Mouse (Mus musculus): ENCODE measurements around the gene Cmss1.

Gene Cmss1

DNA sequence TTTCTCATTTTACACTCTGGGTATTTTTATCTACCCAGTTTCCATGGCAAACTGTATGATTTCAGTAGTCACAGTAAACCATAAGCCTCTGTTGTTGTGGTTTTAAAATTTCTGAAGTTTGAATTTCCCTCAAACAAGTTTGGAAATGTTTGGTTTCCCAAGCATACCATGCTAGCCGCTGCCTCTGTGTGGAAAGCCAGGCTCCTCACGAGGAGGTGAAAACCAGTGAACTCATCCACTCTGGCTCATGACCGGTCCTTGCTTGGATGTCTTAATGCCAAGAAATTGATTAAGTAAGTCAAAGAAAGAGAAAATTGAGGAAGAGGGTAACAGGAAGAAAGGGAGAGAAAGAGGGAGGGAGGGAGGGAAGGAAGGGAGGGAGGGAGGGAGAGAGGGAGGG, 48.4 kb downstream of the Cmss1 start:
- DNase-seq (ENCODE audit: low spot score) = no peak

DNA sequence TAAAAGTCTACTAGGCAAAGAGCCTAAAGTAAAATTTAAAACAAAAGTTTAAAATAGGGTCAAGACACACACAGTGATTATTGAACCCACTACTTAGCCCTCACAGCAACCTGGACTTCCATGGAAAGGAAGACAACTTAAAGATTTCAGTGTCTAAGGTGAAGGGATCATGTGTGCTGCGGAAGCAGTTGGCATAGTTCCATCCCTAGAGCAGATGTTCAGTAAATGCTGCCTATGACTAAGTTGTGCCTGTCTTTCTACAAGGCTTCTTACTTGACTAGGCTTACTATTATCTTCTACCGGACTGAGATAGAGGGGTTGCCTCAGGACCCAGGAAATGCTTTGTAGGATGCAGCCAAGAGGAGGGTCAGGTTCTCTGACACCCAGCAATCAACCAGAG, 50.4 kb downstream of the Cmss1 start:
- DNase-seq (ENCODE audit: low spot score) = no peak

DNA sequence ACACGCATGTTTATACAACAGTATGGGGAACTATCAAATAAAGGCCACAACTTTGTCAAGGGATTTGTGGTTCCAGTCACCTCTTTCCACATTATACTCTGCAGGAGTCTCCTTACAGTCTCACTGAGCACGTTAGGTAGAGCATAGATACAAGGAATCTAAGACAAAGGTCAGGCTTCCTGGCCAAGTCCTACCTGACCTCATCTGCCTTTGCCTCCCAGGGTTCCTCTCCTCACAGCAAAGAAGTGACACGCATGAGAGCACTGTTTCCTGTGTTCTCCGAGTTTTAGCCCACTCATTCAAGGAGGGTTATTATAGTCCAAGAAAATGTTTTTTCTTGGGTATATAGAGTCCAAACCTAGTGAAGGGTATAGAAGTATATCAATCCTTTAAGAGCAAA, 51.0 kb downstream of the Cmss1 start:
- no peak for DNase-seq (ENCODE audit: low spot score)

DNA sequence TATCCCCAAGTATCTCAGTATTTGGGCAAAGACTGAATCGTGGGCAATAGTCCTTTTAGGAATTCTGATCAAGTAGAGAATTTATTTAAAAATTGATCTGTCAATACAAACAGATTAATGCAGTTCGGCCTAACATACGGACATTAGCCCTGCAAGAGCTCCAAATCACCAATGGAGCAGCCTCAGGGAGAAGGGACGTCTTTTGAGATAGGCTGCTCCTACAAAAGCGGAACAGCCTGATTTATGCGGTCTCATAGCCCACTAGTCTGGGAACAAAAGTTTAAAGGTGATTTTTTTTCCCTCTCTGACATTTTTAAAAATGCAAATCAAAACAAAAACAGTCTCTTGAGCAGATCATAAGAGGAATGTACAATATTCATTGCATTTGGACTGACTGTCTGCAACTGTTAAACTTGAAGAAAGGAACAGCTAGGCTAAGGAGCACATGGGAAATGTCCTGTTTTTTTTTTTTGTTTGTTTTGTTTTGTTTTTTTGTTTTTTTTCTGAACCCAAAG, 51.7 kb downstream of the Cmss1 start:
- DNase-seq (ENCODE audit: low spot score) = no peak

DNA sequence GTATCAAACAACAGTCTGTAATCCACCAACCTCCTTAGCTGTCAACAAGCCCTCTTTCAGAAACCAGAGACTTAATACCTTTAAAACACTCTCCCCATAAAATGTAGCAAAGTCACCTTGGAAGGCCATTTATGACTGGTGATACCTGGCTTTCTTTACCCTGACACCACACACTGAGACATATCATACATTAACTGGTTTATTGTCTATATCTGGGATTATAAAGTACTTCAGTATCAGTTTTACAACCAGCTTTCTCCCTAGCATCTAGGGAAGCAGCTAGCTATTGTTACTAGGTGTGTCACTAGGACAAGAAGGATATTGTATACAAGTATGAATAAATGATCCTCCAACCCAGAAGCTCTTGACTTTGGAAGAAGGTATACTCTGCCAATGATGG, 53.4 kb downstream of the Cmss1 start:
- no peak for DNase-seq (ENCODE audit: low spot score)

DNA sequence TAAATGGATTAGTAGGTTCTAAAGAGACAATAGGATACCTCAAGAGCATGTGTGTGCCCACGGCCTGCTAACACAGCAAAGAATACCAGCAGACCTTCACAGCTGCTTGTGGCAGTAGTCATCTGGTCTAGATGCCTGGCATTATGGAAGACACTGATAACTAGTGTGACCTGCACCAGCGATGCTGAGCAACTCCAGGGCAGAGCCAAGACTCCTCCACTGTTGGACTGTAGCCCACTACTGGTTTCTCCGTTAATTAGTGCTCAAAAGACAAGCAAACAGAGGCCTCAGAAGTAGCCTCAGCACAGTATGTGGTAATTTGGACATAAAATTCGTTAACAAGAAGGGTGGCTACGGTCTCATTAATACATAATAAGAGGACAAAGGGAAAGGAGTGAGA, 54.0 kb downstream of the Cmss1 start:
- DNase-seq (ENCODE audit: low spot score) = no peak

DNA sequence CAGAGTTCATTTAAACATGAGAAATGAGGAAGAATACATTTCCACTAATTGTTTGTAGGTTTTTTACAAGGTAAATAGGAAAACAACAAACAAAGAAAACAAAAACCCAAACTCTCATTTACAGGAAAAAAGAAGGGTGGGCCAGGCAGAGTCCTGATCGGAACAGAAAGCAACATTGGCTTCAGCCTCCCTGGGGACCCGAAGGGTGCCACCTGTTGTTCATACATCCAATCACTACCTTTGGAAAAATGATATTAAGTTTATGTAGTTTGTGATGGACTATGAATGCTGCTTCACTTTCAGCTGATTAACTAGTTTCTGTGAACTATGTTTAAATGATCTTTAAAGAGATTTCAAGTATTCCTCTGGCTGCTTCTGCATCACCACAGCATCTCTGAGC, 55.0 kb downstream of the Cmss1 start:
- DNase-seq (ENCODE audit: low spot score) = no peak

DNA sequence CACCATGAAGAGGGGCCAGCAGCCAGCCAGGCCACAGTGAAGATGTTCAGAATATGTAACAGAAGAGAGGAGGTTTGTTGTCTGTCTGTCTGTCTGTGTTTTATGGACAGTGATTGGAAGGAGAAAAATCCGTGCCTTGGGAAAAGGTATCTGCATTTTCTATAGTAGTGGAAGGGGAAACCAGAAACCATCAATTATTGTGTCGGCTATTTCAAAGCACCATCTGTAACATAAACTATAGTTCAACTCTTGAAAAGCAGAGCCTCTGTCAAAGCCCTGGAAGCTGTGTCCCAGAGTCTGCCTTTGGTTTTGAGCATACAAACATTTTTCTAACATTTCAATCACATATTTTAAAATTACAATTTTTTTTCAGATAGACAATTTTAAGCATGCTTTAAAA, 55.8 kb downstream of the Cmss1 start:
- no peak for DNase-seq (ENCODE audit: low spot score)

DNA sequence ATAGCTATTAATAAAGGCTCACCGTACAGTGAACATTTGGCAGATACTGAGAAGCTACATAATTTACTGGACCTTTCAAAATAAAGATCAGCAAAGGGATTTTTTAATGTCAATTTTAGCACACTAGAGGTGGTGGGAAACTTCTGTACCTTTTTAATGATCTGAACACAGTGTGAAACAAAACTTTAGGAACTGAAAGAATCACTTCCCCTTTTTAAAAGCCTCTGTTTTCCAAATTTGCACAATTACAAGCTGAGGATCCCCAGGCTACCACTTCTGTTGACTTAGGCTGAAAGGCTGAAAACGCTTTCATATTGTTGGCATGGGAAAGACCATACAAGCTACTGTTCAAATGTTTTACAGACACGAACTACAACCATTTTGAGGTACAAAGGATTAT, 56.6 kb downstream of the Cmss1 start:
- DNase-seq (ENCODE audit: low spot score) = no peak

DNA sequence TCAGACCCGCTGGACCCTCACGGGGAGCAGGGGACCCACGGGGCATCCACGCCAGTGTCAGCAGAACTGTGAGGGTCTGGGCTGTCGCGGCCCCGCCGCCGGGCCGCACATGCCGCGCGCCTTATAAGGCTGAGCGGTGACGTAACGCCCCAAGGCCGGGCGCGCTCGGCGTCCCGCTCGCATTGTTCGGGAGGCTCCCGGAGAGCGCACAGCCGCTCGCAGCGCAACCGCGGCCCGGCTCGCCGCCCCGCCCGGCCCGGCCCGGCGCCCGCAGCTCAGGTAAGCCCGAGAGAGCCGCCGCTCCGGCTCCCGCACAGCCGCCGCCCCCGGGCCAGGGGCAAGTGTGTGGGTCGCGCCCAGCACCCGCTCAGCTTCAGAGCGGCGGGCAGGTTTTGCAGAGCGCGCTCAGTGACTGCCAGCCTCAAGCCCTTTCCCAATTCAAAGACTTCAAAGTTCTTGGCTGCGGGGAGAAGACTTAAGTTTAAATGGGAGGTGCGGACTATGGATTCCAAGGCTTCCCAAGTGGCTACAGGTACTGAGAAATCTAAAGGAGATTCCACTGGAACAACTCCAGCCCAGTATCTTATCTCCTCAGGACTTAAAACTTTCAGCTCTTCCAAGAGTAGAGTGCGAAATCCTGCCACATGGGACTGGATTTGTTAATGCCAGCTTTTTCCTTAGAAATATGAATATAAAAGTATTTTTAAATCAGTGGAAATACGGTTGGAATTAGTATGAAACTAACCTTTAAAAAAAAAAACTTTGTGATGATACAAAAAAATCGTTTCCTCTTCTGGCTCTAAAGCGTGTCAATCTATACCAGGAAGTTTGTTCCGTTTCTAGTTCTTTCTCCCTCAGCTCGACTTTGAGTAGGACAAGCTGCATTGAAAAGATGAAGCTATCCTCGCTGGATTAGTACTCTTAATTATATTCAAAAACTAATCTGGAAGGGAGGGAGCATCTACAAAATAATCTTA, 57.3 kb downstream of the Cmss1 start:
- peak; percentile 71 for DNase-seq (ENCODE audit: low spot score)

DNA sequence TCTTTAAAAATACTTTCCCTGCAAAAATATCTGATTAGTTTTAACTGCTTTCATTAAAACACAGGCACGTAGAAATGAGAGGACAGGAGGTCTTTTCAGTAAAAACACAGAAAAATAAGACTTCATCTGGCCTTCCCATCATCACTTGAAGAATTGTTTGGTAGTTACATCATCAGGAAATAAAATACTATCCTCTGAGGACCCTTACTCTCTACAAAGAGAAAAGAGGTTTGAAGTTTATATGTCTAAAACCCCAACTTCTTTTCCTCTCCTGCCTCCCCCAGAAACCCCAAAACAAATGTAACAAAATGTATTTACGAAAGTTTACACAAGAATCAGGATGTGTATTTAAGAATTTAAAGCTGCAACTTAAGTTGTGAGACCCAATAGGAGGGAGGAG, 58.1 kb downstream of the Cmss1 start:
- DNase-seq (ENCODE audit: low spot score) = no peak

DNA sequence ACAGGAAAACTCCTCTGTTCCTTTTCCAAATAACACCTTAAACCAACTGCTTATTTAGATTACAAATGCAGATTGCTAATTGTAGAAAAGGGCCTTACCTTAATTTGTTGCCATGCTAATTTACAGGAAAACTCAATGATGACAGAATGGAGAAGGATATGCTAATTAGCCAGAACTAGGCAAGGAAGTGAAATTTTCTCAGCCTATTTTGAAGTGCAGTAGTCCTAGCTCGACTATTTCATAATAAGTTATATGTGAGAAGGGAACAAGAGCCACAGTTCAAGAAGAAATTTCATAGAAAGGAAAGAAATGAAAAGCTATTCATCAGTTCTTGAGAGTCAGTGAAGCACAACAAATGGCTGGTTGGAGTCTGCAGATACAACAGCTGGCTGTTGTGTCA, 60.3 kb downstream of the Cmss1 start:
- no peak for DNase-seq (ENCODE audit: low spot score)

DNA sequence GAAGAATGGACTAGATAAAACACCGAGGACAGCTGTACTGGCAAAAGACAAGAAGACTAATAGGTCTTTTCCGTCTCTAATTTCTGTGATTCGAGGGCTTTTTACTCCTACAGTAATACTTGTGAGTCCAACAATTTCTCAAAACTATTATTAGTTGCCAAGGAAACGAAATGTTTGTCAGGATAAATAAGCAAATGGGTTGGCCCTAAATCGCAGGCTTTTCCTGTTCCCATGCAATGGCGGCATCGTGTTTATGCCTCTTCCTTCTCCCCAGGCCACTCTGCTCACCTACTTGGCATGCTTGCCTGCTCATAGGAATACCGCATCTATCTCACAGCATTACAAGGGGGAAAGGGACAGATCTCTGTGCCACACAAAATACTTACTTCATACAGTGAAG, 62.2 kb downstream of the Cmss1 start:
- DNase-seq (ENCODE audit: low spot score) = no peak

DNA sequence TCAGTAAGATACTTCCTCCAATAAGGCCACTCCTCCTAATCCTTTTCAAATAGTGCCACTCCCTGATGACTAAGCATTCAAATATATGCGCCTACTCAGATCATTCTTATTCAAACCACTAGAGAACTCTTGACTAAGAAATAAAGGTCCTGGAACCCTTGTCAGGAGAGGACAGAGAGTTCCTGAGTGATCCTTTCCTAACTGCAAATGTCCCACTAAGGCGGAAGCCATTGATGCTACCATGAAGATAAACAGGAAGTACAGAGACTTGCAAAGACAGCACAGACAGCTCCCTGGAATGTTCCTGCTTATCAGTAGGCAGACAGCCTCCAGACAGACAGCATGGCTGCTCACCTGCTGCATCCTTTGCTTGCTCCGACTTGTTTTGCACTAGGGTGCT, 63.4 kb downstream of the Cmss1 start:
- DNase-seq (ENCODE audit: low spot score) = no peak

DNA sequence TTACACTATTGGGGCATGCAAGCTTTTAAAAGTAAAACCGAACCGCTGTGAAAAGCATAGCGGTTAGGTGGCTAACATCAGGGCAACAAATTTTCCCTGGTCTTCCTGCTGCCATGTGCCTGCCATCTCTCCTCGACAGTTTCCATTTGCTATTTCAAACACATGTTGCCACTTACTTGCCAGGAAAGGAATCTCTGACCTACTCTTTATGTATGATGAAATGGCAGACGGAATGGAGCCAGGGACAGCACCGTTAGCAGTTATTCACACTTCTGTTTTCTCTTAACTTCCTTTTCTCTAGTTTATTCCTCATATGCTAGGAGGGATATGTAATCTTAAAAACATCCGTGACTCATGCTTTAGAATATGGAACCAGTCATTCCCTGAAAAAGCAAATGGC, 70.2 kb downstream of the Cmss1 start:
- no peak for DNase-seq (ENCODE audit: low spot score)

DNA sequence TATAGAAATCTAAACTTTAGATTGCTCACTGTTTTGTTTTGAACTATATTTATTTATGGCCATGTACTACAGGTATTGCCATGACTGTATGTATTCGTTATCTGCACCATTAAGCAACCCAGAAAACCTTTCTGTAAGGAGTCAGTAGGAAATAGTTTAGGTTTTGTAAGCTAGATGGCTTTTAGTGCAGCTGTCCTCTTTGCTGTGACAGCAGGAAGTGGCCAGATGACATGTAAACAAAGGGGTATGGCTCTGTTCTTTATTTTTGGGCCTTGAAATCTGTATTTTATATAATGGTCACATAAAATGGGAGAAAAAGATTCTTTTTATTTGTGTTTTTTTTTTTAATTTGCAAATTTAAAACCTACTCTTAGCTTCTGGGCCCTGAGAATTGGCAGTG, 71.9 kb downstream of the Cmss1 start:
- no peak for DNase-seq (ENCODE audit: low spot score)

DNA sequence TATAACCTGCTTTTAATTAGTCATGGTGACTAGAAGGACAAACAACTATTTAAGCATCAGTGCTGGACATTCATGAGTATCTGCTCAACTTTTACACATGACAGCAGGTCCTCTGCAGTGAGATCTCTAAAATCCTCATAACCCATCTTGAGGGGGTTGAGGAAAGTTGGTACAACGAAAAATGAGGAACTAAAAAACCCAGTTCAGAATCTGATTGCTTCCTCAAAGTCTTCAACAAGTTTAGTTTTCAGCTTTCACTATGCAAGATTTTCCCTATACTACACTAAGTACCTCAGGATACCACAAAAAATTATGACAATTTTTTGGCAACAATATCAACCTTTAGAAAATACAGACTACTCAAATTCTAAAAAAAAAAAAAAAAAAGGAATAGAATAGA, 72.3 kb downstream of the Cmss1 start:
- DNase-seq (ENCODE audit: low spot score) = no peak

DNA sequence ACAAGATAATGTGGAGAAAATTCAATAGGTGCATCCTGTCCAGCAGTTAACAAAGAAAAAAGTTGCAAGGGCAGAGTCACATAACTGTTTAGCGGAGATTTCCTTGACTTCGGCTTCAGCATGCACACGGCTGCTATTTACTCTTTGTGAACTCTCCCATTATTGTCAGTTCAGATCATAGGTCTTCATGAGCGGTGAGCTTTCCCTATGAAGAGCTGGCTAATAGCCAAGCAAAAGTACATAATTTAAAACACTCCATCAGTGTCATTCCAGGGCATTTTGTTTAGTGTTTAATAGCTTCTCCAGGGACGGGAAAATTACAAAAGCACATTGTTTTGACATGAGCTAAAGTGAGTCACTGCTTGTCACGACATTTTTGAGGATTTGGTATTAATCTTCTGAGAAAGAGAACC, 74.6 kb downstream of the Cmss1 start:
- DNase-seq (ENCODE audit: low spot score) = no peak

DNA sequence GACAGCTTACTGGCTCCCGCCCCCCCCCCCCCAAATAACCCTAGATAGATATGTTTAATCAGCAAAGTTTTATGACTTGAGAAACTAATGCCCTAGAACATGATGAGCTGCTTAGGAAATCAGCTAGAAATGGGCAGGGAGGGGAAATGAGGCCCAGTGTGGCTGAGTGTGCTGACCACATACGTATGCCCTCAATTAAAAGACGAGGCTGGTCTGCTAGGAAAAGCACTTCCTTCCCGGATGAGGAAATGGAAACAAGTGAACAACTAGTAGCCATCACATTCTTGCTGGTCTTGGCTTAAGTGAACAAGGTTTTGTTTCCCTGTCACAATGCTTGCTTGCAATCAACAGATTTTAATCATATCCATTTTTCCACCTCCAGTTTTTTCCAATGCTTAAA, 76.1 kb downstream of the Cmss1 start:
- DNase-seq (ENCODE audit: low spot score) = no peak

DNA sequence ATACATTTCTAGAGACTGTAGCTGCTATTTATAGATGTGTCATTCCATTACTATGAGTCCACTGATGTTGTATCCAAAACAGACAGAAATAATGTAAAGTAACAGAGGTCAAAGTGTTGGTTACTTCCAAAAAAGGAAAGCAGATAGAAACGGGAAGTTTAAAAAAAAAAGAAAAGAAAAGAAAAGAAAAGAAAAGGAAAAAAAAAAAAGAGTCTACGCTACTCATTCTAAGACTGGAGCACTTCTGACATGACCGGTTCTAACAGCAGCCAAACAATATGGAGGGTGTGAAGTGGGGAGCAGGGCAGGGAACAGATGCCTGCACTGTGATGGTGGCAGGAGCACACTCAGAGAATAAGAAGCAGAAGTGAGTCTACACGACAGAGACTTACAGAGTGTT, 78.2 kb downstream of the Cmss1 start:
- DNase-seq (ENCODE audit: low spot score) = no peak

DNA sequence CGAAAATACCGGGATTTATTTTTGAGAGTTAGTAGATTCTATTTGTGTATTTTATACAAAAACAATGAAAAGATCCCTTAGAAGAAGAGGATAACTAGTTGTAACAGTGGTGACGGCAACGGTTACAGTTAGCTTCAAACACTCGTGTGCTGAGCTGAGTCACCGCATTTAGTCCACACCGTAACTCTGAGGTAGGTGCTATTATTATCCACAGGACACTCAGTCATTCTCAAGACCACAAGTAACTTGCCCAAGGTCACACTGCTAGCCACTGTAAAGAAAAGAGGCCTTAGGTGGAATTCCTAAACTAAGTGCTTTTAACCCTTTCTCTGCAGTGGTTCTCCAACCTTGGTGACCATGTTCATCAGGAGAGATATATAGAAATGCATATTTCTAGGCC, 79.8 kb downstream of the Cmss1 start:
- no peak for DNase-seq (ENCODE audit: low spot score)

DNA sequence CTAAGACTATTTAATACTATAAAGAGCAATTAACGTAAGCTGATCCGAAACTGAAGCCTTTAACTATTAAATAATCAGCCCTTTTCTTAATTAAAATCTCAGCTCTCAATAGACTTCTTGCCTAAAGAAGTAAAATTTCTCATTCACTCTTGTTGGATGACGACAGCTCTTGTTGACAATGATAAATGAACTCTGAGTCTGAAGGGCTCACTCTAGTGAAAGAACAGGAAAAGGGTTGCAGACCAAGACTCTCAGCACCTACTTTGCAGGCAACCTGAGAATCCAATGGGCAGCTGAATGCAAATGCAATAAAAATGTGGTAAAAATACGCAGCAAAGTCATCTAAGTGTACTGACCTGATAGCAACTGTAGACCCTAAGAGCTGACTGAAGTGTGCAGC, 81.2 kb downstream of the Cmss1 start:
- DNase-seq (ENCODE audit: low spot score) = no peak

DNA sequence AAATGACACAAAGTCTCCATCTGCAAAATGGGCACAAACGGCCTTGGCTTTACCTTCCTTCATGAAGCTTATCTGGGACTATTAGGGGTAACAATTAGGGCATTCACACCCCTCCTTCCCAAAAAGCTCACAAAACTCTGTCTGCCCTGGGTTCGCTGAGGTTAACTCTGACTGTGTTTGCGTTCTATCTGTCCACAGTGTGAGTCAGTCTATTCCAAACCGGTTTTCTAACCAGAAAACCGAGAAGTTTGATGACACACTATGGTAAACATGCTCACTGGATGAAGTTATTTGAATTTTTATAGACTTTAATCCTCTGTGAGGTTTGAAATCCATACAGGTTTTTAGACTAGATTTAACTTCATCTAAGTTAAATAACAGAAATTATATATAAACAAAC, 81.6 kb downstream of the Cmss1 start:
- DNase-seq (ENCODE audit: low spot score) = no peak

DNA sequence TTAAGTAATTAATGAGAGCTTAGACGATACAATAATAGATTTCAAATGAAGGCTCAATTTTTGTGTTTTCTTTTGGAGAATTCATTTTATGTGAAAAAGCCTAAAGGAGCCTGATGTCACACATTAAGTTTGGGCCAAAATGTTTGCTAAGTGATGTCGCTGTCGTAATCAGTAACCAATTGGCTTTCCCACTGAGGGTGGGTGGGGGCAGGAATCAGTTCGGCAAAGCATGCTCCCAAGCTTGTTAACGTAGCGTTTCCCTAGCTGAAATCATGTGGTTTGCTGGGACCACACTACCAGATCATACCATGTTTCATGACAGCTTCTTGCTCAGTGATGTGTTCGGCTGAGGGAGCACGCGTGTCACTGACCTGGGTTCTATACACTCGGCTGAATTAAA, 91.0 kb downstream of the Cmss1 start:
- DNase-seq (ENCODE audit: low spot score) = no peak

Data from ovary, postnatal 10 days (tissue).